8 mouse cellular contexts compared by ENCODE assay signal in the genomic region with DNA sequence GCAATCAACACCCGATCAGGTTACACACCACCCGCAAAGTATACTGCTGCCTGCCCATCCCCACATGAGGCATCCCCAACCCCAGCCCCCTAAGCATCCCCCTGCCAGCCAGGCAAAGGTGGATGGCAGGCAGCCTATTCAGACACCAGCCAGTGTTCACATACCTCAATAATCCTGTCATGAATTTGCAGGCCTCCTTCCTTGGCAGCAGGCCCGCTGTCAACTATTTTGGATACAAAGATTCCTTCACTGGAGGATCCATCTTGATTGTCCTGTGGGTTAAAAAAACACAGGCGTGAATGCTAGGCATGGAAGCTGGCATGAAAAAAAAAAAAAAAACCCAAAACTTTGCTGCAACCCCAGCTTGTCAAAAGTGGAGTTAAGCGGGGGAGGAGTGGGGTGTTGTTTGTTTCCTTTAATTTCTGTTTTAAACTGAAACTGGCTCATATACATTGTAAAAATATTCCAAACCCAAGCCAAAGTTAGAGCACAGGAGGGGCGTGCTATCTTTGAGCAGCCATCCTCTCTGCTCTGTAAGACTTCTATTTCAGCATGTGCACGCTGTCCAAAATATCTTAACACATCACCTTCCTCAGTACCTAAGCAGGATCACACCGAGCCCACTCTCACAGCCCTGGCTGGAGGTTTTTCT. TPM values are rescaled to one million over a fixed set of nuclear protein-coding genes. Genes with fewer than 3 reads are reported as not detected.
DNase-seq lines count a peak whose midpoint lies in the region; ATAC-seq and TF ChIP-seq lines count a peak whose summit lies in the region.

No protein-coding gene starts in this region.

- peak overlapping the region; percentile 61 for H3K27ac ChIP-seq in lung, embryonic 16.5 days (ENCODE audit: low read length)
- peak overlapping the region; percentile 56 for H3K27ac ChIP-seq in heart, adult 2 months
- no peak overlapping the region for H3K27ac ChIP-seq in thymus, adult 2 months (ENCODE audit: control insufficient read depth, insufficient read depth, low read length)

- H3K36me3 ChIP-seq in lung, embryonic 16.5 days (ENCODE audit: control insufficient read depth, insufficient read depth, low read length): no peaks in the 10 kb centered on the region
- peaks cover 5% of the 10 kb centered on the region for H3K36me3 ChIP-seq in heart, adult 2 months (ENCODE audit: control insufficient read depth, insufficient read depth, low read length)
- H3K36me3 ChIP-seq in thymus, adult 2 months (ENCODE audit: control insufficient read depth, insufficient read depth, low read length): no peaks in the 10 kb centered on the region

- 43% methylated on average over 8 of the region's 8 CpGs for WGBS in lung, embryonic 16.5 days
- 42% methylated on average over 8 of the region's 8 CpGs for WGBS in heart, adult 2 months
- WGBS in thymus, adult 2 months: 74% methylated on average over 8 of the region's 8 CpGs

- peaks cover 48% of the 10 kb centered on the region for H3K4me1 ChIP-seq in lung, embryonic 16.5 days (replicated peaks; ENCODE audit: control insufficient read depth, insufficient read depth, low read length)
- peaks cover 7% of the 10 kb centered on the region for H3K4me1 ChIP-seq in heart, adult 2 months (ENCODE audit: control insufficient read depth, insufficient read depth, low read length)
- no peaks in the 10 kb centered on the region for H3K4me1 ChIP-seq in thymus, adult 2 months (replicated peaks; ENCODE audit: control insufficient read depth, insufficient read depth, low read length)

- no peak overlapping the region for H3K4me2 ChIP-seq in lung, embryonic 16.5 days (ENCODE audit: low read depth, low read length)

- H3K79me2 ChIP-seq in heart, adult 2 months (replicated peaks; ENCODE audit: control insufficient read depth, insufficient read depth, low read length): no peaks in the 10 kb centered on the region

- no peak overlapping the region for H3K4me3 ChIP-seq in lung, embryonic 16.5 days (ENCODE audit: low read length)
- no peak overlapping the region for H3K4me3 ChIP-seq in heart, adult 2 months
- no peak overlapping the region for H3K4me3 ChIP-seq in thymus, adult 2 months (ENCODE audit: control insufficient read depth, insufficient read depth, low read length)

- intact Hi-C loops in heart, adult 2 months (cut with DNase I): no loop called here
- intact Hi-C loops in left cerebral cortex, postnatal 14 days (cut with DNase I): no loop called here

- no peaks in the 10 kb centered on the region for H3K27me3 ChIP-seq in lung, embryonic 16.5 days (ENCODE audit: control insufficient read depth, insufficient read depth, low read depth, low read length)
- H3K27me3 ChIP-seq in heart, adult 2 months (ENCODE audit: control insufficient read depth, insufficient read depth, low read length): no peaks in the 10 kb centered on the region
- no peaks in the 10 kb centered on the region for H3K27me3 ChIP-seq in thymus, adult 2 months (ENCODE audit: control insufficient read depth, insufficient read depth, low read length)

- TF ChIP-seq POLR2A in heart, adult 2 months (IDR thresholded peaks at IDR 0.05; ENCODE audit: insufficient read depth, low read depth, low read length): no peak
- TF ChIP-seq POLR2A in thymus, adult 2 months (IDR thresholded peaks at IDR 0.05; ENCODE audit: control insufficient read depth, extremely low read depth, insufficient read depth, low read length, poor library complexity): no peak

- no peak for DNase-seq in lung, adult 18-20 months
- peak; percentile 55 to 71 for DNase-seq in heart, adult 2 months
- peak; percentile 59 to 66 for DNase-seq in left cerebral cortex, postnatal 14 days (ENCODE audit: low spot score in 2 of 2)
- DNase-seq in telencephalon, adult 2 months (ENCODE audit: low read depth, low spot score): peak; percentile 90
- DNase-seq in layer of hippocampus, postnatal 14 days (ENCODE audit: low spot score in 2 of 2): no peak
- DNase-seq in thymus, adult 2 months: no peak
- no peak for DNase-seq in urinary bladder, adult 2 months (ENCODE audit: low spot score)

- no peak overlapping the region for H3K9ac ChIP-seq in lung, embryonic 16.5 days (ENCODE audit: low read length)
- no peak overlapping the region for H3K9ac ChIP-seq in heart, adult 2 months (ENCODE audit: low read depth, low read length)

- no peak for TF ChIP-seq CTCF in heart, adult 2 months (IDR thresholded peaks at IDR 0.05)
- no peak for TF ChIP-seq CTCF in thymus, adult 2 months (IDR thresholded peaks at IDR 0.05; ENCODE audit: borderline replicate concordance, control insufficient read depth, extremely low read depth, insufficient read depth, low read length, poor library complexity)

- H3K9me3 ChIP-seq in lung, embryonic 16.5 days (ENCODE audit: control insufficient read depth, low read length): no peaks in the 10 kb centered on the region

- no peak for TF ChIP-seq EP300 in heart, adult 2 months (IDR thresholded peaks at IDR 0.05; ENCODE audit: insufficient read depth, low read depth, low read length)

- no peak for ATAC-seq in lung, embryonic 16.5 days (ENCODE audit: low read depth)

RNA-seq across cellular contexts. Expression of a gene that starts 23.3 kb away (rescaled TPM):
- 7.0 and 8.2 TPM in 2 replicates for polyA plus RNA-seq in lung, embryonic 16.5 days (2015; fragmentation: Nextera tagmentation; extraction: Ambion mirVana)
- total RNA-seq in heart, adult 2 months (2021): 10 to 100 TPM; 28.7 to 32.2 TPM
- 19.3 and 21.8 TPM in 2 replicates for polyA plus RNA-seq in heart, adult 2 months (2012; rRNA removed)
- total RNA-seq in left cerebral cortex, postnatal 14 days (2021): 10 to 100 TPM; 50.4 to 53.3 TPM
- total RNA-seq in layer of hippocampus, postnatal 14 days (2021): 10 to 100 TPM; 10.5 to 10.7 TPM
- 1.8 and 2.8 TPM in 2 replicates for polyA plus RNA-seq in thymus, adult 2 months (2012; rRNA removed)
- 53.6 and 79.1 TPM in 2 replicates for polyA plus RNA-seq in urinary bladder, adult 2 months (2012; rRNA removed)

Comparison
In these comparisons a context has a peak if more than half of its experiments do, and no peak if none do; other contexts are left out.
1. DNase-seq: peak in heart, adult 2 months (2 of 2), left cerebral cortex, postnatal 14 days (2 of 2) and telencephalon, adult 2 months (single experiment); none in lung, adult 18-20 months (0 of 2), layer of hippocampus, postnatal 14 days (0 of 2), thymus, adult 2 months (single experiment) and urinary bladder, adult 2 months (single experiment).